Mouse (Mus musculus): ENCODE data around the gene Lin7a. TPM values are rescaled to one million over a fixed set of nuclear protein-coding genes. Genes with fewer than 3 reads are reported as not detected.

The Lin7a gene
- total RNA-seq, 2 experiments from 2014 or later = 33.7 to 36.4 TPM

- no peak for DNase-seq (ENCODE audit: low spot score in 2 of 2)
Measured at GRCm38 (mm10) chr10:107250346-107251210, 20.9 kb upstream of the Lin7a start.

GRCm38 (mm10) chr10:107251271-107251670 lies 20.2 kb upstream of the Lin7a start:
- no peak for DNase-seq (ENCODE audit: low spot score in 2 of 2)

GRCm38 (mm10) chr10:107251801-107252502 lies 19.5 kb upstream of the Lin7a start:
- no peak for DNase-seq (ENCODE audit: low spot score in 2 of 2)

GRCm38 (mm10) chr10:107252503-107252815 lies 19.0 kb upstream of the Lin7a start:
- DNase-seq (ENCODE audit: low spot score in 2 of 2) = no peak

- DNase-seq (ENCODE audit: low spot score in 2 of 2) = no peak
Measured at GRCm38 (mm10) chr10:107253191-107253965, 18.1 kb upstream of the Lin7a start.

GRCm38 (mm10) chr10:107254656-107255055 lies 16.8 kb upstream of the Lin7a start:
- no peak for DNase-seq (ENCODE audit: low spot score in 2 of 2)

GRCm38 (mm10) chr10:107255351-107256050 lies 16.0 kb upstream of the Lin7a start:
- DNase-seq (ENCODE audit: low spot score in 2 of 2) = no peak

- DNase-seq (ENCODE audit: low spot score in 2 of 2) = no peak
Measured at GRCm38 (mm10) chr10:107256451-107256960, 15.0 kb upstream of the Lin7a start.

GRCm38 (mm10) chr10:107260428-107260827 lies 11.1 kb upstream of the Lin7a start:
- DNase-seq (ENCODE audit: low spot score in 2 of 2) = no peak

- DNase-seq (ENCODE audit: low spot score in 2 of 2) = peak; percentile 34 to 53
Measured at GRCm38 (mm10) chr10:107272131-107272803, 781 bp downstream of the Lin7a start.

GRCm38 (mm10) chr10:107272804-107273145 lies 1.3 kb downstream of the Lin7a start:
- DNase-seq (ENCODE audit: low spot score in 2 of 2) = peak; percentile 24 to 37

- DNase-seq (ENCODE audit: low spot score in 2 of 2) = no peak
Measured at GRCm38 (mm10) chr10:107273848-107274247, 2.4 kb downstream of the Lin7a start.

- no peak for DNase-seq (ENCODE audit: low spot score in 2 of 2)
Measured at GRCm38 (mm10) chr10:107274785-107275184, 3.3 kb downstream of the Lin7a start.

GRCm38 (mm10) chr10:107276647-107277046 lies 5.2 kb downstream of the Lin7a start:
- no peak for DNase-seq (ENCODE audit: low spot score in 2 of 2)

GRCm38 (mm10) chr10:107293934-107294664 lies 22.6 kb downstream of the Lin7a start:
- DNase-seq (ENCODE audit: low spot score in 2 of 2) = no peak

GRCm38 (mm10) chr10:107300587-107301248 lies 29.2 kb downstream of the Lin7a start:
- DNase-seq (ENCODE audit: low spot score in 2 of 2) = no peak

GRCm38 (mm10) chr10:107310964-107311490 lies 39.5 kb downstream of the Lin7a start:
- no peak for DNase-seq (ENCODE audit: low spot score in 2 of 2)

- DNase-seq (ENCODE audit: low spot score in 2 of 2) = no peak
Measured at GRCm38 (mm10) chr10:107312609-107313008, 41.1 kb downstream of the Lin7a start.

- DNase-seq (ENCODE audit: low spot score in 2 of 2) = no peak
Measured at GRCm38 (mm10) chr10:107313395-107313794, 41.9 kb downstream of the Lin7a start.

All from layer of hippocampus, postnatal 10 days (tissue).